Mouse (Mus musculus) cerebellum, adult 2 months (tissue): ENCODE data around the gene Dusp5.

ENCODE experiments used
- CTCF ChIP-seq: fragments of 200-500 bp; IDR thresholded peaks from 2 replicates; pipeline ENCODE4 v1.5.1; 2011; ENCODE audit warnings: low read depth, mild to moderate bottlenecking, control low read depth, low read length, moderate library complexity, borderline replicate concordance; ENCODE audit not compliant: insufficient read depth
- POLR2A ChIP-seq: fragments of 200-500 bp; IDR thresholded peaks from 2 replicates; pipeline ENCODE4 v1.6.1; 2011; ENCODE audit warnings: low read length, control low read depth, borderline replicate concordance; ENCODE audit not compliant: insufficient read depth

- TF ChIP-seq CTCF (no peak), POLR2A (no peak)
Measured at GRCm38 (mm10) chr19:53538024-53538423, 9.1 kb downstream of the Dusp5 start.
